Mouse (Mus musculus): ENCODE results near the gene Gramd2. TPM values are rescaled to one million over a fixed set of nuclear protein-coding genes. Genes with fewer than 3 reads are reported as not detected.

Gene Gramd2
- polyA plus RNA-seq, 1 experiment from 2014 or later = 6.1 TPM

DNA sequence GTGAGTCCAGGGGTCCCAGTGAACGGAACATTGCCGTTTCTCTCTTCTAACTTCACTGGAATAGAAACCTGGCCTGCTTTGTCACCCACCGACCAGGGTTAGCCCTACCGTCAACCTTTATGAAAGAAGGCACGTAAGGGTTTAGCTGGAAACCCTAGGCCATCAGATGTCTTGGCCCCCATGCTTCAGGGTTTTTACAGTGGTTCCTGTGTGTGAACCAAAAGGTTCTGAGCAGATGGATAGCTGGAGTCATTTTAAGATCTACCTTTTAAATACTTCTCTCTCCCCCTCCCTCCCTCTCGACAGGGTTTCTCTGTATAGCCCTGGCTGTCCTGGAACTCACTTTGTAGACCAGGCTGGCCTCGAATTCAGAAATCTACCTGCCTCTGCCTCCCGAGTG is 13.9 kb upstream of the Gramd2 start:
- no peak overlapping the region for H3K9ac ChIP-seq (ENCODE audit: low read depth, low read length)
- peaks cover 19% of the 10 kb centered on the region for H3K4me1 ChIP-seq (ENCODE audit: control insufficient read depth, insufficient read depth, low read length)
- H3K27ac ChIP-seq (ENCODE audit: low read length) = no peak overlapping the region
- no peaks in the 10 kb centered on the region for H3K27me3 ChIP-seq (ENCODE audit: control insufficient read depth, insufficient read depth, low read depth, low read length)
- H3K9me3 ChIP-seq (replicated peaks; ENCODE audit: control insufficient read depth, low read length, poor library complexity, severe bottlenecking) = no peaks in the 10 kb centered on the region
- 93% methylated on average over 8 of the region's 8 CpGs for WGBS
- no peak overlapping the region for H3K4me3 ChIP-seq (ENCODE audit: low read depth, low read length)
- H3K36me3 ChIP-seq (ENCODE audit: control insufficient read depth, insufficient read depth, low read length) = peaks cover 38% of the 10 kb centered on the region
- no peak overlapping the region for H3K4me2 ChIP-seq (ENCODE audit: low read length)
- ATAC-seq = no peak

DNA sequence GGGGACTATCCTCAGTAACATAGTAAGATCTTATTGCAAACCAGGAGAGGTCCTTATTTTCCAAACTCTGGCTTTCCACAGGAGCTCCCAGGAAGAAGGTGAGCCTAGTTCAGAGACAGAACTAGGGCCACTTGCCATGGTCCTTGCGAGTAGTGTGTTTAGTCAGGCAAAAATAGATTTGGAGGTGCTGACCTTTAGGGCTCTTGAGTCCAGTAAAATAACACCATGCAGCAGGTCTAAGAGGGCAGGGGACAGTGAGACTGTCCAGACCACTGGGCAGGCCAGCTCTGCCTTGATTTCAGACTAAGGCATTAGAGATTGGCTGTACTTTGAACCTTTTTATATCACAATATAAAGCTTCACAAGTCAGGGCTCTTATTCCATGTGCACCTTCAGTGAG is 13.1 kb upstream of the Gramd2 start:
- WGBS = 91% methylated on average over 1 of the region's 1 CpGs
- H3K4me2 ChIP-seq (ENCODE audit: low read length) = no peak overlapping the region
- no peak overlapping the region for H3K9ac ChIP-seq (ENCODE audit: low read depth, low read length)
- no peaks in the 10 kb centered on the region for H3K27me3 ChIP-seq (ENCODE audit: control insufficient read depth, insufficient read depth, low read depth, low read length)
- peaks cover 11% of the 10 kb centered on the region for H3K4me1 ChIP-seq (ENCODE audit: control insufficient read depth, insufficient read depth, low read length)
- H3K4me3 ChIP-seq (ENCODE audit: low read depth, low read length) = no peak overlapping the region
- ATAC-seq = no peak
- H3K9me3 ChIP-seq (replicated peaks; ENCODE audit: control insufficient read depth, low read length, poor library complexity, severe bottlenecking) = no peaks in the 10 kb centered on the region
- peaks cover 39% of the 10 kb centered on the region for H3K36me3 ChIP-seq (ENCODE audit: control insufficient read depth, insufficient read depth, low read length)
- H3K27ac ChIP-seq (ENCODE audit: low read length) = no peak overlapping the region; the same call in 1 of the 2 replicates

DNA sequence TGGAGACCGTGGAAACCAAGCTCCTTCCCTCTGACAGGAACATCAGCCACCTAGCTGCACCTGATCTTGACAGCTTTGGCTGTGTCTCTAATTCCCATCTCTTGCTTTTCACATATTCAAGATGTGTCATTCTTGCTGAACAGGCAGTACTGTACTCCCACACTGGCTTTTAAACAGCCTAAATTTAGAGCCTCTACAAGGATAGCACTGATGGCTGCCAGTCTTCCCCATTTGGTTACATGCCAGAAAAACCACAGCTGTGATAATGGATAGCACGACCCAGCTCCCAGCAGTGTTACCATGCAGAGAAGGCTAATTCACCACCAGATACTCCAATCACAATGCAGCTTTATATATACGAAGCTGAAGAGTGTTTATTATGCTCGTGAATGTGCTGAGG is 12.7 kb upstream of the Gramd2 start:
- Histone ChIP-seq H3K4me1 (ENCODE audit: control insufficient read depth, insufficient read depth, low read length) (peaks cover 10% of the 10 kb centered on the region; the same call in 1 of the 2 replicates), H3K9ac (ENCODE audit: low read depth, low read length) (no peak overlapping the region), H3K27me3 (ENCODE audit: control insufficient read depth, insufficient read depth, low read depth, low read length) (no peaks in the 10 kb centered on the region), H3K9me3 (replicated peaks; ENCODE audit: control insufficient read depth, low read length, poor library complexity, severe bottlenecking) (no peaks in the 10 kb centered on the region), H3K4me3 (ENCODE audit: low read depth, low read length) (no peak overlapping the region), H3K36me3 (ENCODE audit: control insufficient read depth, insufficient read depth, low read length) (peaks cover 43% of the 10 kb centered on the region), H3K27ac (ENCODE audit: low read length) (no peak overlapping the region; the same call in 1 of the 2 replicates), H3K4me2 (ENCODE audit: low read length) (no peak overlapping the region)
- ATAC-seq = no peak
- 79% methylated on average over 4 of the region's 4 CpGs for WGBS

DNA sequence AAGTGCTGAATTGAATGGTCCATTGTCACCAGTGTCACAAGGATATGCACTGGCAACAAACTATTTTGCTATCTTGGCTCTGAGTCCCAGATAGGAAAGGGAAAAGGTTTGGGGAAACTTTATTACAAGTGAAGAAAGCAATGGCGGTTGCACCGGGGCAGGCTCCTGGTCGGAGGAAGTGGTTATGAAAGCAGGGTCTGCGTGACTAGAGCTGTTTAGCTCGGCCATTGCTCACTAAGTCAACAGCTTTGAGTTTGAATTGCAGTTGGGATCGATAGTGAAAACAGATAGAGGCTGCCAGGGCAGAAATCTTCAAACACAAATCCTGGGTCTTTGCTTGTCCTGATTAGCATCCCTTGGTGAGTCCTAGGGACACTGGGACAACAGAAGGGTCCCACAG is 12.0 kb upstream of the Gramd2 start:
- Histone ChIP-seq H3K27ac (ENCODE audit: low read length) (no peak overlapping the region), H3K27me3 (ENCODE audit: control insufficient read depth, insufficient read depth, low read depth, low read length) (no peaks in the 10 kb centered on the region)
- WGBS = 92% methylated on average over 6 of the region's 6 CpGs

DNA sequence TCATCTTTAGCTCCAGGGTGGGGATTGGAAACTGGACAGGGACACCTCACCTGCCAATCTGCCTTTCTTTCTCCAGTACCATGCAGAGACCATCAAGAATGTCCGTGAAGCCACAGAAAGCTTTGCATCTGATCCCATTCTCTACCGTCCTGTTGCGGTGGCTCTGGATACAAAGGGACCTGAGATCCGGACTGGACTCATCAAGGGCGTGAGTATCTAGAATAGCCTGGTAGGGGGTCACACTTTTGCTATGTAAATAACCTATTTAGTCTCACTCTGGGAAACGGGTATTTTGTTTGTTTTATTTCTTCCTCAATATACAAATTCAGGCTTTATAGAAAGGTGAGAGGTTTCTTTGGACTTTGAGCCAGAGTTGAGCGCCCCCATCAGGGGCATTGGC is 11.5 kb upstream of the Gramd2 start:
- no peak overlapping the region for H3K9ac ChIP-seq (ENCODE audit: low read depth, low read length)
- no peaks in the 10 kb centered on the region for H3K9me3 ChIP-seq (replicated peaks; ENCODE audit: control insufficient read depth, low read length, poor library complexity, severe bottlenecking)
- WGBS = 74% methylated on average over 7 of the region's 7 CpGs
- H3K36me3 ChIP-seq (ENCODE audit: control insufficient read depth, insufficient read depth, low read length) = peaks cover 47% of the 10 kb centered on the region
- H3K4me2 ChIP-seq (ENCODE audit: low read length) = no peak overlapping the region
- no peak overlapping the region for H3K4me3 ChIP-seq (ENCODE audit: low read depth, low read length)
- ATAC-seq = no peak
- H3K27me3 ChIP-seq (ENCODE audit: control insufficient read depth, insufficient read depth, low read depth, low read length) = no peaks in the 10 kb centered on the region
- H3K27ac ChIP-seq (ENCODE audit: low read length) = no peak overlapping the region
- H3K4me1 ChIP-seq (ENCODE audit: control insufficient read depth, insufficient read depth, low read length) = peaks cover 4% of the 10 kb centered on the region; the same call in 1 of the 2 replicates

More for the DNA sequence above, 12.0 kb upstream of the Gramd2 start:
- Histone ChIP-seq H3K4me3 (ENCODE audit: low read depth, low read length) (no peak overlapping the region), H3K4me1 (ENCODE audit: control insufficient read depth, insufficient read depth, low read length) (peaks cover 6% of the 10 kb centered on the region; the same call in 1 of the 2 replicates), H3K4me2 (ENCODE audit: low read length) (no peak overlapping the region), H3K9me3 (replicated peaks; ENCODE audit: control insufficient read depth, low read length, poor library complexity, severe bottlenecking) (no peaks in the 10 kb centered on the region), H3K9ac (ENCODE audit: low read depth, low read length) (no peak overlapping the region), H3K36me3 (ENCODE audit: control insufficient read depth, insufficient read depth, low read length) (peaks cover 48% of the 10 kb centered on the region)
- ATAC-seq = no peak

DNA sequence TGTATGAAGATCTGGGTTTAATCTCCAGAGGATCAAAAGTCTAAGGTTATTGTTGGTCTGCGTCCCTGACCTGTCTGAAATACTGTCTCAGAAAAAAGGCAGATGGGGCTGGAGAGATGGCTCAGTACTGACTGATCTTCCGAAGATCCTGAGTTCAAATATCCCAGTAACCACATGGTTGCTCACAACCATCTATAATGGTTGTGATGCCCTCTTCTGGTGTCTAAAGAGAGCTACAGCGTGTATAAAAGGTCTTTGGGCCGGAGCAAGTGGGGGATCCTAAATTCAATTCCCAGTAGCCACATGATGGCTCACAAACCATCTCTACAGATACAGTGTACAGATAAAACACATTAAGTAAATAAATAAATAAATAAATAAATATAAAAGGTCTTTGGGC is 10.8 kb upstream of the Gramd2 start:
- H3K4me2 ChIP-seq (ENCODE audit: low read length) = no peak overlapping the region
- H3K36me3 ChIP-seq (ENCODE audit: control insufficient read depth, insufficient read depth, low read length) = peaks cover 50% of the 10 kb centered on the region
- no peaks in the 10 kb centered on the region for H3K27me3 ChIP-seq (ENCODE audit: control insufficient read depth, insufficient read depth, low read depth, low read length)
- no peak for ATAC-seq
- no peaks in the 10 kb centered on the region for H3K4me1 ChIP-seq (ENCODE audit: control insufficient read depth, insufficient read depth, low read length)
- H3K9ac ChIP-seq (ENCODE audit: low read depth, low read length) = no peak overlapping the region
- 79% methylated on average over 4 of the region's 4 CpGs for WGBS
- no peak overlapping the region for H3K4me3 ChIP-seq (ENCODE audit: low read depth, low read length)
- H3K27ac ChIP-seq (ENCODE audit: low read length) = no peak overlapping the region
- H3K9me3 ChIP-seq (replicated peaks; ENCODE audit: control insufficient read depth, low read length, poor library complexity, severe bottlenecking) = no peaks in the 10 kb centered on the region

DNA sequence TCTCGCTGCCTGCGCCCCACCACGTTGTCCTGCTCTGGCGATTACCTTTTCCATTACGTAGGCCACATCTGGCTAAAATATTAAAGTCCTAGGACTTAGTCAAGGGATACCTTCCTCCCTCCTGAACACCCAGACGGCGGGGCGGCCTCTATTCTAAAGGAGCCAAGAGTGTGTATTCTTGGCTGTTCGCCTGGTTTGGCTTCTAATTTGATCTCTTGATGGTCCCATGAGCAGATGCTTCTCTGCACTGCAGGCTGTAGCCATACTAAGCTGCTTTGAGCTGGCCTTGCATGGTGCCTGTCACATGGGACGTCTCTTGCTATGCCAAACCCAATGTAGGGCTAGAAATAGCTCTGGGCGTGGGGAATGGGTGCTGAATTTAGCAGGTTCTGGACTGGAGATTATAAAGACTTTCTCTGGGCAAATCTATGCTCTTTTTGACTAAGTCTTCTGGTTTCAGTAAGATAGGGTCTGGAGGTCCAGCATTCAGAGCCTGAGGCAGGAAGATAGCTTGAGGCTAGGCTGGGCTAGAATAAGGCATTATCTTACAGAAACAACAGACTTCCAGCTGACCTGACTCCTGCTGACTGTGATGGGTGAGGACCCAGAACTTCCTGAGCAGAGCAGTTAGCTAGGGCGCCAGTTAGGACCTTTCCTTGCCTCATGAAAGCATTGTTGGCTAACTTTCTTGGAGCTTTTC is 7.6 kb upstream of the Gramd2 start:
- H3K27ac ChIP-seq (ENCODE audit: low read length) = no peak overlapping the region
- peaks cover 54% of the 10 kb centered on the region for H3K36me3 ChIP-seq (ENCODE audit: control insufficient read depth, insufficient read depth, low read length)
- no peaks in the 10 kb centered on the region for H3K4me1 ChIP-seq (ENCODE audit: control insufficient read depth, insufficient read depth, low read length)
- no peaks in the 10 kb centered on the region for H3K9me3 ChIP-seq (replicated peaks; ENCODE audit: control insufficient read depth, low read length, poor library complexity, severe bottlenecking)
- no peak overlapping the region for H3K4me2 ChIP-seq (ENCODE audit: low read length)
- H3K4me3 ChIP-seq (ENCODE audit: low read depth, low read length) = no peak overlapping the region
- 89% methylated on average over 12 of the region's 12 CpGs for WGBS
- no peaks in the 10 kb centered on the region for H3K27me3 ChIP-seq (ENCODE audit: control insufficient read depth, insufficient read depth, low read depth, low read length)
- ATAC-seq = no peak
- H3K9ac ChIP-seq (ENCODE audit: low read depth, low read length) = no peak overlapping the region

DNA sequence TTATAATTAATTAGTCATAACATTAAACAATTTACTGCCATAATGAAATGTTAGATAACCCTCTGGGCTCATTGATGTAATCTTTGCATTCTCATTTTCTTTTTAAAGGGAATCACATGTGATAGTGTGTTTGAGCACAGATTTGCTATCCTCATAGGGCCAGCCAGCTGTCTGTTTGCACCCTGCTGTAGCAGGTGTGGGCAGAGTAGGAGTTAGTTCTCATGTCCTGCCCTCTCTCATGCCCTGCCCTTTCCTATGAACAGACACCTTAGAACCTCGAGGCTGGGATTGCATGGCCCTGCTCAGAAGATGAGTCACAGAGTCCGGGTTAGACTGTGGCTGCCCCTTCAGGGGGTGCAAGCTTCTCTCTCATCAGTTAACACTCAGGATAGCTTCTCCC is 6.5 kb upstream of the Gramd2 start:
- Histone ChIP-seq H3K4me2 (ENCODE audit: low read length) (no peak overlapping the region), H3K36me3 (ENCODE audit: control insufficient read depth, insufficient read depth, low read length) (peaks cover 53% of the 10 kb centered on the region), H3K9me3 (replicated peaks; ENCODE audit: control insufficient read depth, low read length, poor library complexity, severe bottlenecking) (no peaks in the 10 kb centered on the region), H3K4me1 (ENCODE audit: control insufficient read depth, insufficient read depth, low read length) (no peaks in the 10 kb centered on the region), H3K27me3 (ENCODE audit: control insufficient read depth, insufficient read depth, low read depth, low read length) (no peaks in the 10 kb centered on the region), H3K4me3 (ENCODE audit: low read depth, low read length) (no peak overlapping the region), H3K9ac (ENCODE audit: low read depth, low read length) (no peak overlapping the region), H3K27ac (ENCODE audit: low read length) (no peak overlapping the region)
- no peak for ATAC-seq
- WGBS = 70% methylated on average over 2 of the region's 2 CpGs

DNA sequence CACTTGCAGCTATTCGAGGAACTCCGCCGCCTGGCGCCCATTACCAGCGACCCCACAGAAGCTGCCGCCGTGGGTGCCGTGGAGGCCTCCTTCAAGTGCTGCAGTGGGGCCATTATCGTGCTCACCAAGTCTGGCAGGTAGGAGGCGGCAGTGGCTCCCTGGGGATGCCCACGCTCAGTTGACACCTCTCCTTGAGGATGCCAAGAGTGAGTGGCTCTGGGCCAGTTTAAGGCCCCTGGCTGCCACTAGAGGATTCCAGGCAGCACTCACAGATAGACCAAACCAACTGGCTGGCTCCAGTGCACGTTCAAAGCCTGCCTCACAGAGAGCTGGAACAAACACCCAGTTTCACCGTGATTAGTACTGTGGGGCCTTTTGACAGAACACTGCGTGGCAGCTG is 4.3 kb upstream of the Gramd2 start:
- no peak for ATAC-seq
- Histone ChIP-seq H3K9me3 (replicated peaks; ENCODE audit: control insufficient read depth, low read length, poor library complexity, severe bottlenecking) (no peaks in the 10 kb centered on the region), H3K9ac (ENCODE audit: low read depth, low read length) (no peak overlapping the region), H3K27ac (ENCODE audit: low read length) (no peak overlapping the region), H3K4me2 (ENCODE audit: low read length) (no peak overlapping the region), H3K36me3 (ENCODE audit: control insufficient read depth, insufficient read depth, low read length) (peaks cover 52% of the 10 kb centered on the region), H3K4me3 (ENCODE audit: low read depth, low read length) (no peak overlapping the region), H3K27me3 (ENCODE audit: control insufficient read depth, insufficient read depth, low read depth, low read length) (no peaks in the 10 kb centered on the region), H3K4me1 (ENCODE audit: control insufficient read depth, insufficient read depth, low read length) (peaks cover 4% of the 10 kb centered on the region)
- WGBS = 88% methylated on average over 14 of the region's 14 CpGs
